Mouse (Mus musculus): ENCODE results near the gene Snapc3. TPM values are rescaled to one million over a fixed set of nuclear protein-coding genes. Genes with fewer than 3 reads are reported as not detected.
A peak's percentile ranks its signal among the peaks of the same experiment; 100 is the strongest.

Gene Snapc3
- 58.4 and 77.0 TPM in 2 replicates for polyA plus RNA-seq (2012; rRNA removed)

GRCm38 (mm10) chr4:83417160-83417819 lies at the start of gene Snapc3:
Snapc3 (plus strand) TSS chr4:83417724.
- TF ChIP-seq POLR2A (IDR thresholded peaks at IDR 0.05; ENCODE audit: borderline replicate concordance, extremely low read depth, insufficient read depth, insufficient read length, poor library complexity, severe bottlenecking) = peak; percentile 72; the same call in 1 of the 2 replicates
- no peak for TF ChIP-seq CTCF (IDR thresholded peaks at IDR 0.05; ENCODE audit: borderline replicate concordance, extremely low read depth, insufficient read depth, insufficient read length)
- peak; percentile 99 for DNase-seq (ENCODE audit: low read depth)

GRCm38 (mm10) chr4:83373381-83373780 lies 44.1 kb upstream of the Snapc3 start:
- no peak for TF ChIP-seq CTCF (IDR thresholded peaks at IDR 0.05; ENCODE audit: borderline replicate concordance, extremely low read depth, insufficient read depth, insufficient read length)
- TF ChIP-seq POLR2A (IDR thresholded peaks at IDR 0.05; ENCODE audit: borderline replicate concordance, extremely low read depth, insufficient read depth, insufficient read length, poor library complexity, severe bottlenecking) = no peak

GRCm38 (mm10) chr4:83375650-83376049 lies 41.9 kb upstream of the Snapc3 start:
- TF ChIP-seq CTCF (IDR thresholded peaks at IDR 0.05; ENCODE audit: borderline replicate concordance, extremely low read depth, insufficient read depth, insufficient read length) = no peak
- TF ChIP-seq POLR2A (IDR thresholded peaks at IDR 0.05; ENCODE audit: borderline replicate concordance, extremely low read depth, insufficient read depth, insufficient read length, poor library complexity, severe bottlenecking) = no peak
- no peak for DNase-seq (ENCODE audit: low read depth)

More at GRCm38 (mm10) chr4:83373381-83373780, 44.1 kb upstream of the Snapc3 start:
- DNase-seq (ENCODE audit: low read depth) = peak; percentile 73

GRCm38 (mm10) chr4:83376461-83377015 lies 41.0 kb upstream of the Snapc3 start:
- TF ChIP-seq POLR2A (IDR thresholded peaks at IDR 0.05; ENCODE audit: borderline replicate concordance, extremely low read depth, insufficient read depth, insufficient read length, poor library complexity, severe bottlenecking) (no peak), CTCF (IDR thresholded peaks at IDR 0.05; ENCODE audit: borderline replicate concordance, extremely low read depth, insufficient read depth, insufficient read length) (no peak)
- no peak for DNase-seq (ENCODE audit: low read depth)

DNA sequence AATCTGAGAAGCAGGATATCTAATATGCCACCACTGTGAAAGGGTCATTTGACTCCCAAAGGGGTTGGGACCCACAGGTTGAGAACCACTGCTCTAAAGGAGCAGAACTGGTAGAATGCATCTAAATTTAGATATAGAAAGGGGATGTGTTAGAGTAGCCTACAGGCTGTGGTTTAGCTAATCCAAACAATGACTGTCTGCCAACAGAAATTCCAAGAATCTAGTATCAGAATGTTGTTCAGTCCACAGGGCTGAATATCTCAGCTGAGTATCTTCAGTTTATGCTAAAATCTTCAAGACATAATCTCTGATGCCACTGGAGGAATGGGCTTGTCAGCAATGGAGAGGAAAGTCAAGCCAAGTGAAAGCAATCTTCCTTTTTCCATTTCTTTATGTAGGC lies 38.5 kb upstream of the Snapc3 start:
- DNase-seq (ENCODE audit: low read depth) = no peak
- TF ChIP-seq CTCF (IDR thresholded peaks at IDR 0.05; ENCODE audit: borderline replicate concordance, extremely low read depth, insufficient read depth, insufficient read length) = no peak

DNA sequence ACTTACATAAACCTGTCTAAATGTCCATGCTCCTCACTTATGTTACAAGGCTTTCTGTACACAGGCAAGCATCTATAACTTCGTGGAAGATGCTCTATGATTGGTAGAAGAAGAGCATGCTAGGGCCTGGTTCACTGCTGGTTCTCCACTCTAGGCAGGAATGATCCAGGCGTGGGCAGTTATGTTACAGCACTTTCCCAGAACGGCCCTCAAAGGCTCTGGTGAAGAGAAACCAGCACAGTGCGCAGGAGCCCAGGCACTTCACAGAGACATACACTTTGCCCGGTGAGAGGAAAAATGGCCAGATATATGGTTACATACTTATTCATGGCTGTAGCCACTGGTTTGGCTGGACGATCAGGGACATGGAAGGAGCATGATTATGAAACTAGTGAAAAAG lies 37.8 kb upstream of the Snapc3 start:
- no peak for TF ChIP-seq POLR2A (IDR thresholded peaks at IDR 0.05; ENCODE audit: borderline replicate concordance, extremely low read depth, insufficient read depth, insufficient read length, poor library complexity, severe bottlenecking)
- TF ChIP-seq CTCF (IDR thresholded peaks at IDR 0.05; ENCODE audit: borderline replicate concordance, extremely low read depth, insufficient read depth, insufficient read length) = no peak
- DNase-seq (ENCODE audit: low read depth) = no peak

DNA sequence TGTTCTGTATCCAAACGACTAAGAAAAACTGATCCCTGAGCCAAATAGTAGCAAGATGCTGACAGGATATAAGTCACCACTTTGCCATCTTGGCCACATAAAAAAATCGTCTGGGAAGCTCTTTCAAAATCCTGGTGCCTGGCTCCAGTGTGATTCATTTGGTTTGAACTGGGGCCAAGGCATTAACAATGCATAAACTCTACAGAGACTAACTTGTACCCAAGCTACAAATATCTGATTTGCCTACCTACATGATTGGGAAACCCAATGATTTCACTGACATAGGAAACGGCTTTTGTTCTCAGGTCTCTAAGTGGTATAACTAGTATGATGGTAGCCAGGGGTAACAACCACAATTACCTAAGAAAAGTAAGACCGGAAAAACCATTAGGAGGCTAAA lies 37.3 kb upstream of the Snapc3 start:
- DNase-seq (ENCODE audit: low read depth) = no peak
- no peak for TF ChIP-seq CTCF (IDR thresholded peaks at IDR 0.05; ENCODE audit: borderline replicate concordance, extremely low read depth, insufficient read depth, insufficient read length)
- no peak for TF ChIP-seq POLR2A (IDR thresholded peaks at IDR 0.05; ENCODE audit: borderline replicate concordance, extremely low read depth, insufficient read depth, insufficient read length, poor library complexity, severe bottlenecking)

- TF ChIP-seq CTCF (IDR thresholded peaks at IDR 0.05; ENCODE audit: borderline replicate concordance, extremely low read depth, insufficient read depth, insufficient read length) (peak; percentile 23; the same call in 1 of the 2 replicates), POLR2A (IDR thresholded peaks at IDR 0.05; ENCODE audit: borderline replicate concordance, extremely low read depth, insufficient read depth, insufficient read length, poor library complexity, severe bottlenecking) (no peak)
- peak; percentile 73 for DNase-seq (ENCODE audit: low read depth)
Observed at GRCm38 (mm10) chr4:83383899-83384490, 33.5 kb upstream of the Snapc3 start.

- no peak for DNase-seq (ENCODE audit: low read depth)
- no peak for TF ChIP-seq CTCF (IDR thresholded peaks at IDR 0.05; ENCODE audit: borderline replicate concordance, extremely low read depth, insufficient read depth, insufficient read length)
- TF ChIP-seq POLR2A (IDR thresholded peaks at IDR 0.05; ENCODE audit: borderline replicate concordance, extremely low read depth, insufficient read depth, insufficient read length, poor library complexity, severe bottlenecking) = no peak
Observed at GRCm38 (mm10) chr4:83385091-83385490, 32.4 kb upstream of the Snapc3 start.

- DNase-seq (ENCODE audit: low read depth) = no peak
- TF ChIP-seq CTCF (IDR thresholded peaks at IDR 0.05; ENCODE audit: borderline replicate concordance, extremely low read depth, insufficient read depth, insufficient read length) (no peak), POLR2A (IDR thresholded peaks at IDR 0.05; ENCODE audit: borderline replicate concordance, extremely low read depth, insufficient read depth, insufficient read length, poor library complexity, severe bottlenecking) (no peak)
Observed at GRCm38 (mm10) chr4:83390551-83390950, 27.0 kb upstream of the Snapc3 start.

GRCm38 (mm10) chr4:83391956-83392355 lies 25.6 kb upstream of the Snapc3 start:
- peak; percentile 40 for DNase-seq (ENCODE audit: low read depth)
- TF ChIP-seq POLR2A (IDR thresholded peaks at IDR 0.05; ENCODE audit: borderline replicate concordance, extremely low read depth, insufficient read depth, insufficient read length, poor library complexity, severe bottlenecking) (no peak), CTCF (IDR thresholded peaks at IDR 0.05; ENCODE audit: borderline replicate concordance, extremely low read depth, insufficient read depth, insufficient read length) (no peak)

- TF ChIP-seq CTCF (IDR thresholded peaks at IDR 0.05; ENCODE audit: borderline replicate concordance, extremely low read depth, insufficient read depth, insufficient read length) = no peak
- no peak for TF ChIP-seq POLR2A (IDR thresholded peaks at IDR 0.05; ENCODE audit: borderline replicate concordance, extremely low read depth, insufficient read depth, insufficient read length, poor library complexity, severe bottlenecking)
- DNase-seq (ENCODE audit: low read depth) = no peak
Observed at GRCm38 (mm10) chr4:83393733-83394132, 23.8 kb upstream of the Snapc3 start.
